Mouse (Mus musculus) small intestine, adult 2 months (tissue): ENCODE measurements around the gene Phactr1. TPM values are rescaled to one million over a fixed set of nuclear protein-coding genes. Genes with fewer than 3 reads are reported as not detected.

Experiments used
- H3K27ac ChIP-seq: fragments of 200-500 bp; 2 replicates; pipeline ENCODE4 v1.5.1; 2012; ENCODE audit warnings: low read depth, low read length, control low read depth, inconsistent platforms; ENCODE audit not compliant: insufficient read depth
- H3K27me3 ChIP-seq: fragments of 200-500 bp; 2 replicates; pipeline ENCODE4 v1.6.1; 2012; ENCODE audit warnings: mild to moderate bottlenecking, moderate library complexity, low read length, inconsistent platforms; ENCODE audit not compliant: control insufficient read depth, insufficient read depth
- H3K36me3 ChIP-seq: fragments of 200-500 bp; 2 replicates; pipeline ENCODE4 v1.6.1; 2012; ENCODE audit warnings: mild to moderate bottlenecking, low read length, control low read depth, inconsistent platforms; ENCODE audit not compliant: control insufficient read depth, insufficient read depth
- H3K4me1 ChIP-seq: fragments of 200-500 bp; 2 replicates; pipeline ENCODE4 v1.6.1; 2012; ENCODE audit warnings: low read length, inconsistent platforms, mixed read lengths; ENCODE audit not compliant: control insufficient read depth, insufficient read depth, insufficient read length
- H3K4me3 ChIP-seq: fragments of 200-500 bp; 2 replicates; pipeline ENCODE4 v1.5.1; 2012; ENCODE audit warnings: low read depth, mild to moderate bottlenecking, control low read depth, inconsistent platforms, low read length, moderate library complexity
- CTCF ChIP-seq: fragments of 200-500 bp; IDR thresholded peaks from 2 replicates; pipeline ENCODE4 v1.5.1; 2012; ENCODE audit warnings: low read depth, mild to moderate bottlenecking, control low read depth, inconsistent platforms, low read length, moderate library complexity, mixed read lengths; ENCODE audit not compliant: insufficient replicate concordance, insufficient read length; ENCODE audit errors: extremely low read depth
- POLR2A ChIP-seq: fragments of 200-500 bp; IDR thresholded peaks from 2 replicates; pipeline ENCODE4 v1.6.1; 2012; ENCODE audit warnings: low read depth, mild to moderate bottlenecking, control low read depth, inconsistent platforms, low read length, moderate library complexity
- WGBS: fragments of 180-500 bp; shearing (Covaris S2); methylation state at CpG from one replicate; pipeline ENCODE4 v1.1.7; 2018; 5-methylcytosine and 5-hydroxymethylcytosine counted together
- polyA plus RNA-seq: library from polyadenylated mRNA; depleted of rRNA; stranded (reverse); fragments of >200 nt; gene quantifications from 2 replicates; pipeline ENCODE4 v1.2.3, GENCODE M21; 2012

Phactr1 gene
- polyA plus RNA-seq, 1 experiment: 0.43 TPM

DNA sequence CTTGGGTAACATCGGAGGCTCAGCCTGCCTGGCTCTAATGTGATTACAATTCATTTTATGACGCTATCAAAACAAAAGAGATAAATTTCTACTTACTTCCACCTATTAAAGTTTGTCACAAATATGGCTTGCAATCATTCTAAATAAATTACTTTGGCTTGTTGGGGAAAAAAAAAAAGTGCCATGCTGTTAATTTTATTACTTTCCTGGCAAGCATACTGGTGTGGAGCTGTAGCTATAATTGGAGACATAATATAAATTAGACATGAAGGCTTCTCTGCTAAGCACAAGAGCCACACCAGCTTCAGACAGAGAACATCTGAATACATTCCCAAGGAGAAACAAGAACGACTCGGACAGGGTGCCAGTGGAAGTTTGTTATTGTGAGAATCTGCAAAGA, 315.8 kb downstream of the Phactr1 start:
- H3K4me1 ChIP-seq: peaks cover 1% of the 10 kb centered on the region; the same call in 1 of the 2 replicates
- no peaks in the 10 kb centered on the region for H3K36me3 ChIP-seq
- H3K4me3 ChIP-seq: no peak overlapping the region
- no peaks in the 10 kb centered on the region for H3K27me3 ChIP-seq
- no peak for TF ChIP-seq CTCF
- no peak for TF ChIP-seq POLR2A
- H3K27ac ChIP-seq: no peak overlapping the region
- 44% methylated on average over 4 of the region's 4 CpGs for WGBS

DNA sequence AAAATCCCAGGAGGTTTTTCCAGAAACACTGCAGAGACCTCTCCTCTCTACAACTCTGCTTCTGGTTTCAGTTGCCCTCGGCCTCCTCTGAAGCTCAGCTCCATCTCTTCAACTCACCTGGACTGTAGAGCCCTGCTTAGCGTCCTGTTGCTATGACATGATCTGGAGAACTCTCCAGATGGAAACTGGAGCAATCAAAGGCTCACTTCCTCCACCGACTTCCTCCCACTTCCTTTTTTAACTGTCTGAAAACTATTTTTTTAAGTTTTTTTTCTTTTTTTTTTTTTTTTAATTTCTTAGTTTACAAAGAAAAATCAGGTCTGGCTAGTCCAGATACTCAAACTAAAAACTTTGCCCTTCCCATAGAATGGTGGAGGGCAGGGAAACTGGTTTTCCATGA, 318.9 kb downstream of the Phactr1 start:
- Histone ChIP-seq H3K4me1 (no peaks in the 10 kb centered on the region), H3K4me3 (no peak overlapping the region), H3K36me3 (no peaks in the 10 kb centered on the region), H3K27me3 (no peaks in the 10 kb centered on the region), H3K27ac (no peak overlapping the region)
- WGBS: 86% methylated on average over 3 of the region's 3 CpGs
- TF ChIP-seq POLR2A: no peak
- no peak for TF ChIP-seq CTCF

DNA sequence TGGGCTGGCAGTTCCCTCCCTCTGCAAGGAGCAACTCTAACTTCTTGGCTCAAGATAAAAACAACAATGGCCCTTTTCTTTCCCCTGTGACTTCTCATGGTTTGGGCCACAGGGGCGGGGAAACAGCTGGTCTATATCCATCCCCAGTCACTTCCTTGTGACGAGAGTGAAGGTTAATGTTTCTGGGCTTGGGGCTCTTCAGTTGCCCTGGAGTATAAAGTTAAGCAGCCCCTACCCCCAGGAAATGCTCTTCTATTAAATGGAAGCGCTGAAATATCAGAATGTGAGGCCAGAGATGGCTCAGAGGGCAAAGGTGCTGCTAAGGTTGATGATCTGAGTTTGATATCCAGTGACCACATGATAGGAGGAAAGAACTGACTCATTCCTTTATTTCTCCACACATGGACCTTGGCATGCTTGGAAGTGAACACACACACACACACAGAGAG, 324.7 kb downstream of the Phactr1 start:
- no peak overlapping the region for H3K4me3 ChIP-seq
- H3K27ac ChIP-seq: peak overlapping the region; percentile 46; the same call in 1 of the 2 replicates
- no peak for TF ChIP-seq POLR2A
- TF ChIP-seq CTCF: no peak
- no peaks in the 10 kb centered on the region for H3K27me3 ChIP-seq
- H3K4me1 ChIP-seq: 0 out of 2 replicates have a peak, but pooled peaks cover 2% of the 10 kb centered on the region
- 9% methylated on average over 3 of the region's 3 CpGs for WGBS
- H3K36me3 ChIP-seq: no peaks in the 10 kb centered on the region

DNA sequence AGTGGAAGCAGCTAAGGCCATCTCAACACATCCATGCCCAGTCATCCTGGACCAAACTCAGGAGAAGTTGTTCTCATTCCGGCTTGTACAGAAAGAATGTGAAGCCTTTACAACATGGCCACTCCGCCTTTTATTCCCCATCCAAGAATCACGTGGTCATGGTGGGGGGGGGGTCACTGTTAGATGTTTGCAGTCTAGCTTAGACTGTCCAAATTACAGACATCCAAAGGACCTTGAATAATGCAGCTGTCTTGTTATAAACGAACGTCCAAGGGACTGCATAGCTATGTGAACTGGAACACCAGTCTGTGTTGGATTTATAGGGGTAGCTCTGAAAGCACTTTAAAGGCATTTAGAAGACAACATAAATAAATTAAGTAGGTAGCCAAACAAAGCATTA, 328.0 kb downstream of the Phactr1 start:
- no peaks in the 10 kb centered on the region for H3K36me3 ChIP-seq
- no peak overlapping the region for H3K27ac ChIP-seq
- H3K4me3 ChIP-seq: no peak overlapping the region
- WGBS: 73% methylated on average over 5 of the region's 5 CpGs
- TF ChIP-seq POLR2A (no peak), CTCF (no peak)
- H3K27me3 ChIP-seq: no peaks in the 10 kb centered on the region
- 0 out of 2 replicates have a peak, but pooled peaks cover 2% of the 10 kb centered on the region for H3K4me1 ChIP-seq

DNA sequence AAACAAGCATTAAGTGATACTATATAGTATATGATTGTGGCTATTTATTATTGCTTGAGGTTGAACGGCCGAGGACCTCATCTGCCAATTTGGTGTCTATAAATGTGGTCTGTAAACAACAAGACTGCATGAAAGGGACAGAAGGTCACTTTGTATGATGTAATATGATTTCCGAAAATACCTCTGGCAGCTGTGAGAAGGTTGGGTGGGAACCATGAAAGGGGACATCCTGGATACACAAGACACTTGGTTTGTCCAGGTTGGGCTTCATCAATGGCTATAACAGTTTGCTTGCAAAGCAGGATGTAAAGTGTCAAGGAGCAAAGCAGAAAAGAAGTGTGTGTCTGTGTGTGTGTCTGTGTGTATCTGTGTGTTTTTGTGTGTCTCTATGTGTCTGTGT, 329.2 kb downstream of the Phactr1 start:
- WGBS: 57% methylated on average over 3 of the region's 3 CpGs
- Histone ChIP-seq H3K36me3 (no peaks in the 10 kb centered on the region), H3K4me3 (no peak overlapping the region), H3K27ac (no peak overlapping the region), H3K4me1 (0 out of 2 replicates have a peak, but pooled peaks cover 2% of the 10 kb centered on the region), H3K27me3 (no peaks in the 10 kb centered on the region)
- TF ChIP-seq CTCF (no peak), POLR2A (no peak)

GRCm38 (mm10) chr13:43011516-43011915, 331.1 kb downstream of the Phactr1 start:
- Histone ChIP-seq H3K36me3 (no peaks in the 10 kb centered on the region), H3K27ac (no peak overlapping the region), H3K27me3 (no peaks in the 10 kb centered on the region), H3K4me3 (no peak overlapping the region), H3K4me1 (no peaks in the 10 kb centered on the region)
- 67% methylated on average over 3 of the region's 3 CpGs for WGBS
- TF ChIP-seq POLR2A (no peak), CTCF (no peak)

- TF ChIP-seq POLR2A (no peak), CTCF (no peak)
- Histone ChIP-seq H3K27ac (no peak overlapping the region), H3K4me3 (no peak overlapping the region), H3K27me3 (no peaks in the 10 kb centered on the region), H3K4me1 (no peaks in the 10 kb centered on the region), H3K36me3 (no peaks in the 10 kb centered on the region)
- 90% methylated on average over 4 of the region's 4 CpGs for WGBS
Measured at GRCm38 (mm10) chr13:43013984-43014383, 333.6 kb downstream of the Phactr1 start.
